Mouse (Mus musculus) cerebellum, postnatal 10 days (tissue): Measurements from ENCODE around the gene Wnt4.

Experiments
- DNase-seq, 2 experiments: peaks; one replicate each; pipeline ENCODE4 v3.0.0; 2021; ENCODE audit warnings: mixed read lengths in 2 of 2

The Wnt4 gene

GRCm38 (mm10) chr4:137277166-137277513 is at the start of gene Wnt4:
TSS of gene Wnt4 (plus strand) at chr4:137277489.
- DNase-seq: peak; percentile 49 to 66

- peak; percentile 50 to 55 for DNase-seq
Measured at GRCm38 (mm10) chr4:137228566-137229115, 48.6 kb upstream of the Wnt4 start.

- DNase-seq: peak; percentile 94 to 95
Measured at GRCm38 (mm10) chr4:137231494-137232470, 45.5 kb upstream of the Wnt4 start.

GRCm38 (mm10) chr4:137233632-137234031 is 43.7 kb upstream of the Wnt4 start:
- DNase-seq: no peak

GRCm38 (mm10) chr4:137234444-137234843 is 42.8 kb upstream of the Wnt4 start:
- DNase-seq: no peak

- DNase-seq: no peak
Measured at GRCm38 (mm10) chr4:137235368-137235767, 41.9 kb upstream of the Wnt4 start.

GRCm38 (mm10) chr4:137244883-137245282 is 32.4 kb upstream of the Wnt4 start:
- no peak for DNase-seq

GRCm38 (mm10) chr4:137250333-137250732 is 27.0 kb upstream of the Wnt4 start:
- peak in 1 of 2 experiments; percentile 23 for DNase-seq

GRCm38 (mm10) chr4:137250849-137251248 is 26.4 kb upstream of the Wnt4 start:
- DNase-seq: no peak

GRCm38 (mm10) chr4:137253601-137254000 is 23.7 kb upstream of the Wnt4 start:
- DNase-seq: peak; percentile 38 to 44

- DNase-seq: no peak
Measured at GRCm38 (mm10) chr4:137254206-137254976, 22.9 kb upstream of the Wnt4 start.

- no peak for DNase-seq
Measured at GRCm38 (mm10) chr4:137255568-137255967, 21.7 kb upstream of the Wnt4 start.

- no peak for DNase-seq
Measured at GRCm38 (mm10) chr4:137261826-137262225, 15.5 kb upstream of the Wnt4 start.

GRCm38 (mm10) chr4:137264066-137264465 is 13.2 kb upstream of the Wnt4 start:
- DNase-seq: no peak

GRCm38 (mm10) chr4:137265116-137265515 is 12.2 kb upstream of the Wnt4 start:
- no peak for DNase-seq

GRCm38 (mm10) chr4:137268541-137268940 is 8.7 kb upstream of the Wnt4 start:
- no peak for DNase-seq

GRCm38 (mm10) chr4:137271856-137272255 is 5.4 kb upstream of the Wnt4 start:
- peak; percentile 59 to 69 for DNase-seq

- DNase-seq: no peak
Measured at GRCm38 (mm10) chr4:137274304-137274703, 3.0 kb upstream of the Wnt4 start.

- no peak for DNase-seq
Measured at GRCm38 (mm10) chr4:137276443-137277165, 685 bp upstream of the Wnt4 start.

- DNase-seq: no peak
Measured at GRCm38 (mm10) chr4:137277600-137278143, 383 bp downstream of the Wnt4 start.

GRCm38 (mm10) chr4:137278144-137279040 is 1.1 kb downstream of the Wnt4 start:
- no peak for DNase-seq
